Mouse (Mus musculus) midbrain, embryonic 11.5 days (tissue): ENCODE data around the gene Efna5. TPM values are rescaled to one million over a fixed set of nuclear protein-coding genes. Genes with fewer than 3 reads are reported as not detected.

Experiments
- ATAC-seq: fragments of 200-750 bp; cut with Nextera tagmentation; 2 replicates; pipeline ENCODE4 v1.8.0; 2017; ENCODE audit warnings: moderate TSS enrichment, moderate library complexity; ENCODE audit not compliant: low FRiP score
- DNase-seq: peaks from one replicate; pipeline ENCODE4 v3.0.0; 2015; ENCODE audit warnings: low spot score; ENCODE audit errors: missing footprints
- H3K27ac ChIP-seq: fragments of 300-500 bp; sonication (generic); 2 replicates; pipeline ENCODE4 v1.5.1; 2014; ENCODE audit warnings: low read depth, low read length
- H3K27me3 ChIP-seq: fragments of 300-500 bp; sonication (generic); 2 replicates; pipeline ENCODE4 v1.6.1; 2014; ENCODE audit warnings: mild to moderate bottlenecking, low read length, moderate library complexity, mixed read lengths; ENCODE audit not compliant: control insufficient read depth, insufficient read depth
- H3K36me3 ChIP-seq: fragments of 300-500 bp; sonication (generic); 2 replicates; pipeline ENCODE4 v1.6.1; 2014; ENCODE audit warnings: mild to moderate bottlenecking, low read length, moderate library complexity, mixed read lengths; ENCODE audit not compliant: control insufficient read depth, insufficient read depth
- H3K4me1 ChIP-seq: fragments of 300-500 bp; sonication (generic); 2 replicates; pipeline ENCODE4 v1.6.1; 2014; ENCODE audit warnings: low read length; ENCODE audit not compliant: control insufficient read depth, insufficient read depth
- H3K4me2 ChIP-seq: fragments of 300-500 bp; sonication (generic); 2 replicates; pipeline ENCODE4 v1.6.1; 2014; ENCODE audit warnings: mild to moderate bottlenecking, moderate library complexity
- H3K4me3 ChIP-seq: fragments of 300-500 bp; sonication (generic); 2 replicates; pipeline ENCODE4 v1.5.1; 2014; ENCODE audit warnings: low read depth, low read length
- H3K9ac ChIP-seq: fragments of 300-500 bp; sonication (generic); 2 replicates; pipeline ENCODE4 v1.6.1; 2014; ENCODE audit warnings: low read length
- H3K9me3 ChIP-seq: fragments of 300-500 bp; sonication (generic); 2 replicates; pipeline ENCODE4 v1.6.1; 2016; ENCODE audit warnings: low read length; ENCODE audit not compliant: control insufficient read depth
- WGBS: fragments of 180-500 bp; shearing (Covaris S2); extraction: QIAGEN DNeasy Blood & Tissue Kit; methylation state at CpG from one replicate; pipeline ENCODE4 v1.1.7; 2014; 5-methylcytosine and 5-hydroxymethylcytosine counted together
- polyA plus RNA-seq: library from polyadenylated mRNA; unstranded; fragments of >200 nt; fragmentation: Nextera tagmentation; extraction: Ambion mirVana; gene quantifications from 2 replicates; pipeline ENCODE4 v1.2.1, GENCODE M21; 2014

Efna5 gene
- polyA plus RNA-seq, 1 experiment from 2014 or later, result 72.5 TPM

- Histone ChIP-seq H3K4me2 (no peak overlapping the region), H3K9ac (no peak overlapping the region), H3K4me1 (peaks cover 17% of the 10 kb centered on the region), H3K36me3 (no peaks in the 10 kb centered on the region), H3K27ac (no peak overlapping the region), H3K9me3 (no peaks in the 10 kb centered on the region), H3K4me3 (no peak overlapping the region), H3K27me3 (no peaks in the 10 kb centered on the region)
- ATAC-seq (no peak), DNase-seq (no peak)
- WGBS, result 77% methylated on average over 4 of the region's 4 CpGs
These were observed 189.9 kb downstream of the Efna5 start for GRCm38 (mm10) chr17:62691201-62691715.

GRCm38 (mm10) chr17:62690256-62690655, 190.9 kb downstream of the Efna5 start:
- H3K4me1 ChIP-seq, result peaks cover 17% of the 10 kb centered on the region
- WGBS, result 59% methylated on average over 8 of the region's 8 CpGs

GRCm38 (mm10) chr17:62689646-62690045, 191.5 kb downstream of the Efna5 start:
- DNase-seq (no peak), ATAC-seq (no peak)
- no peak overlapping the region for H3K4me3 ChIP-seq
- no peaks in the 10 kb centered on the region for H3K9me3 ChIP-seq
- no peak overlapping the region for H3K27ac ChIP-seq
- WGBS, result 77% methylated on average over 4 of the region's 4 CpGs
- H3K36me3 ChIP-seq, result no peaks in the 10 kb centered on the region
- no peak overlapping the region for H3K4me2 ChIP-seq
- no peak overlapping the region for H3K9ac ChIP-seq
- no peaks in the 10 kb centered on the region for H3K27me3 ChIP-seq
- peaks cover 17% of the 10 kb centered on the region for H3K4me1 ChIP-seq

More at GRCm38 (mm10) chr17:62690256-62690655, 190.9 kb downstream of the Efna5 start:
- ATAC-seq, result 0 out of 2 replicates have a peak, but pooled peaks have one; percentile 26
- Histone ChIP-seq H3K27ac (no peak overlapping the region), H3K4me3 (no peak overlapping the region), H3K4me2 (no peak overlapping the region), H3K9ac (no peak overlapping the region), H3K9me3 (no peaks in the 10 kb centered on the region), H3K27me3 (no peaks in the 10 kb centered on the region), H3K36me3 (no peaks in the 10 kb centered on the region)
- no peak for DNase-seq

GRCm38 (mm10) chr17:62687369-62687768, 193.7 kb downstream of the Efna5 start:
- 45% methylated on average over 6 of the region's 6 CpGs for WGBS
- Histone ChIP-seq H3K4me3 (no peak overlapping the region), H3K4me1 (peaks cover 14% of the 10 kb centered on the region), H3K27ac (no peak overlapping the region), H3K9ac (no peak overlapping the region), H3K36me3 (no peaks in the 10 kb centered on the region), H3K27me3 (no peaks in the 10 kb centered on the region), H3K4me2 (no peak overlapping the region), H3K9me3 (no peaks in the 10 kb centered on the region)
- DNase-seq, result no peak
- no peak for ATAC-seq

- no peak overlapping the region for H3K9ac ChIP-seq
- 56% methylated on average over 6 of the region's 6 CpGs for WGBS
- H3K4me3 ChIP-seq, result no peak overlapping the region
- H3K4me2 ChIP-seq, result no peak overlapping the region
- H3K27ac ChIP-seq, result no peak overlapping the region
- no peaks in the 10 kb centered on the region for H3K9me3 ChIP-seq
- ATAC-seq, result no peak
- no peaks in the 10 kb centered on the region for H3K36me3 ChIP-seq
- H3K27me3 ChIP-seq, result no peaks in the 10 kb centered on the region
- no peak for DNase-seq
- peaks cover 5% of the 10 kb centered on the region; the same call in 1 of the 2 replicates for H3K4me1 ChIP-seq
These were observed 195.9 kb downstream of the Efna5 start for GRCm38 (mm10) chr17:62685181-62685580.

- Histone ChIP-seq H3K9ac (no peak overlapping the region), H3K27ac (no peak overlapping the region), H3K27me3 (no peaks in the 10 kb centered on the region), H3K9me3 (no peaks in the 10 kb centered on the region), H3K4me1 (0 out of 2 replicates have a peak, but pooled peaks cover 3% of the 10 kb centered on the region), H3K36me3 (no peaks in the 10 kb centered on the region), H3K4me2 (no peak overlapping the region), H3K4me3 (no peak overlapping the region)
- 97% methylated on average over 5 of the region's 5 CpGs for WGBS
- DNase-seq (no peak), ATAC-seq (no peak)
These were observed 198.0 kb downstream of the Efna5 start for GRCm38 (mm10) chr17:62683142-62683541.

- H3K4me1 ChIP-seq, result peaks cover 6% of the 10 kb centered on the region
- H3K27me3 ChIP-seq, result no peaks in the 10 kb centered on the region
- H3K9me3 ChIP-seq, result no peaks in the 10 kb centered on the region
- H3K36me3 ChIP-seq, result no peaks in the 10 kb centered on the region
- H3K4me3 ChIP-seq, result no peak overlapping the region
- ATAC-seq (no peak), DNase-seq (no peak)
- WGBS, result 42% methylated on average over 1 of the region's 1 CpGs
- H3K9ac ChIP-seq, result no peak overlapping the region
- no peak overlapping the region for H3K27ac ChIP-seq
- no peak overlapping the region for H3K4me2 ChIP-seq
These were observed 199.4 kb downstream of the Efna5 start for GRCm38 (mm10) chr17:62681726-62682125.

GRCm38 (mm10) chr17:62680737-62681136, 200.4 kb downstream of the Efna5 start:
- H3K4me2 ChIP-seq, result no peak overlapping the region
- no peaks in the 10 kb centered on the region for H3K9me3 ChIP-seq
- no peaks in the 10 kb centered on the region for H3K36me3 ChIP-seq
- DNase-seq (no peak), ATAC-seq (no peak)
- H3K27me3 ChIP-seq, result no peaks in the 10 kb centered on the region
- 74% methylated on average over 1 of the region's 1 CpGs for WGBS
- H3K9ac ChIP-seq, result no peak overlapping the region
- peaks cover 15% of the 10 kb centered on the region for H3K4me1 ChIP-seq
- H3K4me3 ChIP-seq, result no peak overlapping the region
- H3K27ac ChIP-seq, result no peak overlapping the region

GRCm38 (mm10) chr17:62676832-62677231, 204.3 kb downstream of the Efna5 start:
- no peak overlapping the region for H3K27ac ChIP-seq
- ATAC-seq, result no peak

More at GRCm38 (mm10) chr17:62676832-62677231, 204.3 kb downstream of the Efna5 start:
- peaks cover 15% of the 10 kb centered on the region for H3K4me1 ChIP-seq
- H3K4me2 ChIP-seq, result no peak overlapping the region
- no peaks in the 10 kb centered on the region for H3K36me3 ChIP-seq
- 75% methylated on average over 6 of the region's 6 CpGs for WGBS
- peak; percentile 86 for DNase-seq
- no peak overlapping the region for H3K4me3 ChIP-seq
- H3K9me3 ChIP-seq, result no peaks in the 10 kb centered on the region
- no peak overlapping the region for H3K9ac ChIP-seq
- no peaks in the 10 kb centered on the region for H3K27me3 ChIP-seq
